Comparison of ENCODE assay signal across 9 mouse cellular contexts in genomic region chr13:49189970-49190870, GRCm38 (mm10). TPM values are rescaled to one million over a fixed set of nuclear protein-coding genes. Genes with fewer than 3 reads are reported as not detected.
DNase-seq lines count a peak whose midpoint lies in the region; ATAC-seq lines count a peak whose summit lies in the region.
"Had no signal": no experiment of that assay in that cellular context is flagged by ENCODE, and none has a peak within 500 bp of the region (broad histone marks: within the 10 kb centered on the region; RNA-seq: fewer than 3 reads in every experiment).

No protein-coding gene starts in this region.

- peak overlapping the region; percentile 50; the same call in 1 of the 2 replicates for H3K27ac ChIP-seq in heart, embryonic 11.5 days (ENCODE audit: low read depth, low read length)
- peak overlapping the region; percentile 64 for H3K27ac ChIP-seq in kidney, embryonic 16.5 days (ENCODE audit: low read length)
- H3K27ac ChIP-seq in lung, embryonic 16.5 days (ENCODE audit: low read length), result no peak overlapping the region

- peak; percentile 60 to 80 for DNase-seq in adrenal gland, postnatal 36 days
- no peak for DNase-seq in ovary, postnatal 10 days (ENCODE audit: low spot score)
- no peak for DNase-seq in right cerebral cortex, postnatal 10 days (ENCODE audit: low spot score in 2 of 2)
- DNase-seq in spleen, postnatal 36 days (ENCODE audit: low spot score in 2 of 2), result no peak

- no peak overlapping the region for H3K4me3 ChIP-seq in heart, embryonic 11.5 days (ENCODE audit: low read depth, low read length)
- H3K4me3 ChIP-seq in kidney, embryonic 16.5 days (ENCODE audit: low read length), result no peak overlapping the region
- H3K4me3 ChIP-seq in lung, embryonic 16.5 days (ENCODE audit: low read length), result no peak overlapping the region

- H3K4me1 ChIP-seq in heart, embryonic 11.5 days (ENCODE audit: control insufficient read depth, insufficient read depth, low read length), result peaks cover 54% of the 10 kb centered on the region
- peaks cover 58% of the 10 kb centered on the region for H3K4me1 ChIP-seq in kidney, embryonic 16.5 days (ENCODE audit: insufficient read depth, low read length)
- peaks cover 22% of the 10 kb centered on the region for H3K4me1 ChIP-seq in lung, embryonic 16.5 days (replicated peaks; ENCODE audit: control insufficient read depth, insufficient read depth, low read length)

- ATAC-seq in heart, embryonic 11.5 days (replicated peaks; ENCODE audit: insufficient number of reproducible peaks, low FRiP score, low TSS enrichment), result no peak
- ATAC-seq in kidney, embryonic 16.5 days (ENCODE audit: low FRiP score, low TSS enrichment), result no peak
- ATAC-seq in lung, embryonic 16.5 days (ENCODE audit: low read depth), result no peak
- ATAC-seq: hindbrain, embryonic 16.5 days; midbrain, embryonic 16.5 days had no signal

- no peaks in the 10 kb centered on the region for H3K9me3 ChIP-seq in heart, embryonic 11.5 days (replicated peaks; ENCODE audit: control insufficient read depth, low read length)
- no peaks in the 10 kb centered on the region for H3K9me3 ChIP-seq in kidney, embryonic 16.5 days (ENCODE audit: low read length)
- no peaks in the 10 kb centered on the region for H3K9me3 ChIP-seq in lung, embryonic 16.5 days (ENCODE audit: control insufficient read depth, low read length)

- WGBS in heart, embryonic 11.5 days (ENCODE audit: insufficient replicate concordance), result 53% methylated on average over 12 of the region's 12 CpGs
- WGBS in kidney, embryonic 16.5 days, result 57% methylated on average over 12 of the region's 12 CpGs
- 50% methylated on average over 12 of the region's 12 CpGs for WGBS in lung, embryonic 16.5 days

- H3K36me3 ChIP-seq in heart, embryonic 11.5 days (ENCODE audit: control insufficient read depth, insufficient read depth, low read length), result no peaks in the 10 kb centered on the region
- H3K36me3 ChIP-seq in kidney, embryonic 16.5 days (ENCODE audit: insufficient read depth, low read length), result no peaks in the 10 kb centered on the region
- no peaks in the 10 kb centered on the region for H3K36me3 ChIP-seq in lung, embryonic 16.5 days (ENCODE audit: control insufficient read depth, insufficient read depth, low read length)

- H3K9ac ChIP-seq in heart, embryonic 11.5 days (ENCODE audit: low read depth, low read length), result no peak overlapping the region; the same call in 1 of the 2 replicates
- peak overlapping the region; percentile 37; the same call in 1 of the 2 replicates for H3K9ac ChIP-seq in kidney, embryonic 16.5 days (replicated peaks; ENCODE audit: low read length)
- H3K9ac ChIP-seq in lung, embryonic 16.5 days (ENCODE audit: low read length), result no peak overlapping the region; the same call in none of the 2 replicates

- no peaks in the 10 kb centered on the region for H3K27me3 ChIP-seq in heart, embryonic 11.5 days (ENCODE audit: control insufficient read depth, insufficient read depth, low read length)
- H3K27me3 ChIP-seq in kidney, embryonic 16.5 days (ENCODE audit: insufficient read depth, low read length), result no peaks in the 10 kb centered on the region
- H3K27me3 ChIP-seq in lung, embryonic 16.5 days (ENCODE audit: control insufficient read depth, insufficient read depth, low read depth, low read length), result no peaks in the 10 kb centered on the region

- H3K4me2 ChIP-seq in heart, embryonic 11.5 days, result peak overlapping the region; percentile 29; the same call in 1 of the 2 replicates
- peak overlapping the region; percentile 15; the same call in 1 of the 2 replicates for H3K4me2 ChIP-seq in kidney, embryonic 16.5 days (replicated peaks; ENCODE audit: low read depth, low read length)
- H3K4me2 ChIP-seq in lung, embryonic 16.5 days (ENCODE audit: low read depth, low read length), result peak overlapping the region; percentile 10; the same call in 1 of the 2 replicates

RNA-seq across cellular contexts. Expression of gene Ninj1, which starts 2.9 kb away (rescaled TPM):
- total RNA-seq in adrenal gland, postnatal 36 days (2021), result 10 to 100 TPM; 51.1 to 61.4 TPM
- polyA plus RNA-seq in heart, embryonic 11.5 days (2014; fragmentation: Nextera tagmentation; extraction: Ambion mirVana), result 59.1 and 60.6 TPM in 2 replicates
- 76.1 and 77.1 TPM in 2 replicates for polyA plus RNA-seq in kidney, embryonic 16.5 days (2015; fragmentation: Nextera tagmentation; extraction: Ambion mirVana)
- polyA plus RNA-seq in lung, embryonic 16.5 days (2015; fragmentation: Nextera tagmentation; extraction: Ambion mirVana), result 46.8 and 47.5 TPM in 2 replicates

RNA-seq across cellular contexts. Expression of gene Card19, which starts 25.6 kb away (rescaled TPM):
- 10 to 100 TPM; 70.5 to 73.8 TPM for total RNA-seq in adrenal gland, postnatal 36 days (2021)
- polyA plus RNA-seq in heart, embryonic 11.5 days (2014; fragmentation: Nextera tagmentation; extraction: Ambion mirVana), result 71.9 and 73.7 TPM in 2 replicates
- polyA plus RNA-seq in kidney, embryonic 16.5 days (2015; fragmentation: Nextera tagmentation; extraction: Ambion mirVana), result 50.0 and 52.6 TPM in 2 replicates
- polyA plus RNA-seq in lung, embryonic 16.5 days (2015; fragmentation: Nextera tagmentation; extraction: Ambion mirVana), result 48.7 and 57.1 TPM in 2 replicates

RNA-seq across cellular contexts. Expression of gene Wnk2, which starts 42.4 kb away (rescaled TPM):
- 1 to 10 TPM; 2.0 TPM for total RNA-seq in adrenal gland, postnatal 36 days (2021)
- 0.99 and 1.6 TPM in 2 replicates for polyA plus RNA-seq in heart, embryonic 11.5 days (2014; fragmentation: Nextera tagmentation; extraction: Ambion mirVana)
- polyA plus RNA-seq in kidney, embryonic 16.5 days (2015; fragmentation: Nextera tagmentation; extraction: Ambion mirVana), result 1.0 and 1.2 TPM in 2 replicates
- 0.85 and 0.98 TPM in 2 replicates for polyA plus RNA-seq in lung, embryonic 16.5 days (2015; fragmentation: Nextera tagmentation; extraction: Ambion mirVana)

RNA-seq across cellular contexts. Expression of gene Susd3, which starts 58.3 kb away (rescaled TPM):
- 10 to 100 TPM in 1 of 2 experiments, 1 to 10 TPM in 1; 1.2 to 36.5 TPM for total RNA-seq in adrenal gland, postnatal 36 days (2021)
- 0.68 and 0.86 TPM in 2 replicates for polyA plus RNA-seq in heart, embryonic 11.5 days (2014; fragmentation: Nextera tagmentation; extraction: Ambion mirVana)
- polyA plus RNA-seq in kidney, embryonic 16.5 days (2015; fragmentation: Nextera tagmentation; extraction: Ambion mirVana), result 31.2 and 34.5 TPM in 2 replicates
- polyA plus RNA-seq in lung, embryonic 16.5 days (2015; fragmentation: Nextera tagmentation; extraction: Ambion mirVana), result 1.6 and 2.2 TPM in 2 replicates

Comparison
In these comparisons a context has a peak if more than half of its experiments do, and no peak if none do; other contexts are left out.
1. DNase-seq: peak in adrenal gland, postnatal 36 days (2 of 2); none in ovary, postnatal 10 days (single experiment), right cerebral cortex, postnatal 10 days (0 of 2) and spleen, postnatal 36 days (0 of 2).
2. Peak in every context shown above with its lines, with median percentiles within 50 percentile points of each other: H3K4me2 ChIP-seq.